Mouse (Mus musculus) ES-E14 (cell line): ENCODE measurements around the gene Gm10518.

Experiments
- CHD2 ChIP-seq: IDR thresholded peaks from 2 replicates; pipeline ENCODE4 v1.6.1; 2014; ENCODE audit warnings: mild to moderate bottlenecking, low read depth, low read length, inconsistent platforms
- HCFC1 ChIP-seq: IDR thresholded peaks from 2 replicates; pipeline ENCODE4 v1.6.1; 2012; ENCODE audit warnings: low read length, inconsistent platforms, borderline replicate concordance; ENCODE audit not compliant: insufficient read depth
- MAFK ChIP-seq: IDR thresholded peaks from 2 replicates; pipeline ENCODE4 v1.6.1; 2014; ENCODE audit warnings: mild to moderate bottlenecking, low read depth, low read length, inconsistent platforms; ENCODE audit not compliant: insufficient read depth
- ZC3H11A ChIP-seq: IDR thresholded peaks from 2 replicates; pipeline ENCODE4 v1.6.1; 2012; ENCODE audit warnings: low read depth, mild to moderate bottlenecking, inconsistent platforms, low read length, borderline replicate concordance
- ZNF384 ChIP-seq: IDR thresholded peaks from 2 replicates; pipeline ENCODE4 v1.6.1; 2012; ENCODE audit warnings: low read depth, low read length, inconsistent platforms

- TF ChIP-seq MAFK (no peak), CHD2 (no peak), ZNF384 (no peak), ZC3H11A (no peak), HCFC1 (no peak)
Measured at GRCm38 (mm10) chr1:179798794-179799193, 4.4 kb upstream of the Gm10518 start.
